Mouse (Mus musculus): ENCODE results near the gene Nolc1. TPM values are rescaled to one million over a fixed set of nuclear protein-coding genes. Genes with fewer than 3 reads are reported as not detected.

Nolc1 gene
- total RNA-seq, 4 experiments from 2014 or later = 17.4 to 21.4 (median 20.1) TPM

GRCm38 (mm10) chr19:46041933-46042475 is 33.7 kb upstream of the Nolc1 start:
- peak; percentile 33 to 50 for DNase-seq (ENCODE audit: low spot score in 2 of 2)

GRCm38 (mm10) chr19:46042476-46043011 is 33.1 kb upstream of the Nolc1 start:
- no peak for DNase-seq (ENCODE audit: low spot score in 2 of 2)

DNA sequence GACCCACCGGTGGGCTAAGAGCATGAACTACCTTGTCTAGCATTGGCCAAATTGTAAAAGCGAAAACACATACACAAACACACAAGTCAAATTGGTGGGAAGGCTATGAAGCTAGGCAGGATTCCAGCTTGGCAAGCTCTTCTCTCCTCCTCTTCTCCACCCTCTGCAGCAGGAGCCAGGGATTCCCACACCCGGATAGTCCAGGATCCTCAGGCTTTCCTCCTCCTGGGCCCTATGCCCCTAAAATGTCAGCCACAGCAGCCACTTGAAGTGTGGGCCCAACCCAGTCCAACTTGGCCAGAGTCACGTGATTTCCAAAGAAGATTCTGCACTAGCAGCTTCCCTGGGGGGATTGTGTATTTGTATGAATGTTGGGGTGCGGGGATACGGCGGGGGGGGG is 32.3 kb upstream of the Nolc1 start:
- DNase-seq (ENCODE audit: low spot score in 2 of 2) = no peak

DNA sequence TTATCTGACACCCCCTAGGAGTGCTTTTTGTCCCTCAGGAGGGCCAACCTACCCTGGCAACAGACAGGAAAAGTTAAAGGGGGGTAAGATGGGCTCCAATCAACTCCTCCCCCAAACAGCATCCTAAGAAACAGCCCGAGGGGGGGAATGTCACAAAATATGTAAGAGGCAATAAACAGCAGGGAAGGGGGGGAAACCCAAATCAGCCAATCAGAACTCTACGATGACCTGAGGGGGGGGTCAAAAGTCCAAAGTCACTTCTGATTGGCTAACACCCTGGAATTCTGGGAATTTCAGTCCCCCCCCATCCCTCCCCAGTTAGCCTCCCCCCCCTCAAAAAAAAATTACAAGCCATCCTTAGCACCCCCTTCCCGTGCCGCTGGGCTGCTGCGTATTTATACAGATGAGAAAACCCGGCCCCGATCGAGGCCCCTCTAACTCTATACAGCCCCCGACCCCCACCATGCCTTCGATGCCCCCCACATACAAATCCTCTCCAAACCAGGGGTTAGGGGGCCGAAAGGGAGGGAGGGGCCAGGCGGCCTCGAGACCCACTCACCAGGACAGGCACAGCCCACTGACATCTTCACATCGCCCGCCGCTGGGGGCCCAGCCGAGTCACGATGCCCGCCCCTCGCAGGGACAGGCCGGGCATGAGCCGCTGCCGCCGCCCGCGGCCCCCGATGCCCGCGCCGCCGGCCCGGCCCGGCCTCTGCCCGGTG is 31.2 kb upstream of the Nolc1 start, which contains the start of gene Pprc1:
Pprc1 (plus strand) TSS at position 616 of the 722 bp plus-strand sequence.
- peak; percentile 19 to 34 for DNase-seq (ENCODE audit: low spot score in 2 of 2)

- DNase-seq (ENCODE audit: low spot score in 2 of 2) = peak; percentile 73 to 79
Observed at GRCm38 (mm10) chr19:46044993-46045695, 30.5 kb upstream of the Nolc1 start, which contains the start of gene Ldb1. Ldb1 (minus strand) TSS chr19:46045214.

DNA sequence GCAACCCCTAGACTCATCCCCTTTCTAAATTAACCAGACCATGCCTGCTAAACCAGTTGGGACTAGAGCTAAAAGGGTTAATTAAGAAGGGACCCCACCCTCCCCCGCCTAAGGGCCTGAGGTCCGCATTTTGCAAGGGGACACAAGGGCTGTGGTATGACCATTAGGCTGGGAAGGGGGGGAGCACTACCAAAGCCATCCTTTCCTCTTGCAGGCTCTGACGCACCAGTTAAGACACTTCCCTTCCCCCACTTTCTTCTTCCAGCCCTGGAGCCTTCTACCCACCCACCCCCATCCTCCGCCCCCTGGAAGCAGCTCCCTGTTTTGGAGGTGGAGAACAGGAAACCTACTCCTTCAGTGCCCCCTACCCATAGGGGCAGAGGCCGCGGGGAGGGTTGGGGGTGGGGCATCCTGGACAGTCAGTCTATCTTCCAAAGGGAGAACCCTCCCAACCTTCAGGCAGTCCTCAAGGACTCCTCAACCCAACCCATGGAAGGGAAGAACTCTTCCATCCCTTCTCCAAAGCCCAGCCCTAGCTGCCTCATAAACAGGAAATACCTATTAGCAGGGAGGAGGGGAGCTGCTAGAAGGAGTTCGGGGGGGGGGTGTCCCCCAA is 29.9 kb upstream of the Nolc1 start:
- peak in 1 of 2 experiments; percentile 42 for DNase-seq (ENCODE audit: low spot score in 2 of 2)

DNA sequence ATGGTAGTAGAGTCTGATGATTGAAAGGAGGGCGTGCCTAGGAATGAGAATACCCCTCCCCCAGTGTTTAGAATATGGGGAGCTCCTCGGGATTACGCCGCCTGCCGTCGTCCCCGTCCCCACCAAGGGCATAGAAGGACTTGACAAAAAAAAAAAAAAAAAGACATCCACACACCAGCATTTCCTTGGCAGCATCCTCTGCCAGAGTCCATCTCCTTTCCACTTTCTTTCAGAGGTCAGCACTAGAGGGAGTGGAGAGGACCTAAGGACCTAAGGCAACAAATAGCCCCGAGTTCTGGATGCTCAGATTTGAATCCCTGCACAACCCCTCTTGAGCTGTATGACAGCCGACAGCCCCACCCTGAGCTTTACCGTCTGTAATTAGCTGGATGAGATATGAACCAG is 29.0 kb upstream of the Nolc1 start:
- DNase-seq (ENCODE audit: low spot score in 2 of 2) = no peak

- no peak for DNase-seq (ENCODE audit: low spot score in 2 of 2)
Observed at GRCm38 (mm10) chr19:46047426-46047825, 28.2 kb upstream of the Nolc1 start.

- DNase-seq (ENCODE audit: low spot score in 2 of 2) = no peak
Observed at GRCm38 (mm10) chr19:46049129-46049528, 26.5 kb upstream of the Nolc1 start.

GRCm38 (mm10) chr19:46050462-46050861 is 25.2 kb upstream of the Nolc1 start:
- DNase-seq (ENCODE audit: low spot score in 2 of 2) = no peak

DNA sequence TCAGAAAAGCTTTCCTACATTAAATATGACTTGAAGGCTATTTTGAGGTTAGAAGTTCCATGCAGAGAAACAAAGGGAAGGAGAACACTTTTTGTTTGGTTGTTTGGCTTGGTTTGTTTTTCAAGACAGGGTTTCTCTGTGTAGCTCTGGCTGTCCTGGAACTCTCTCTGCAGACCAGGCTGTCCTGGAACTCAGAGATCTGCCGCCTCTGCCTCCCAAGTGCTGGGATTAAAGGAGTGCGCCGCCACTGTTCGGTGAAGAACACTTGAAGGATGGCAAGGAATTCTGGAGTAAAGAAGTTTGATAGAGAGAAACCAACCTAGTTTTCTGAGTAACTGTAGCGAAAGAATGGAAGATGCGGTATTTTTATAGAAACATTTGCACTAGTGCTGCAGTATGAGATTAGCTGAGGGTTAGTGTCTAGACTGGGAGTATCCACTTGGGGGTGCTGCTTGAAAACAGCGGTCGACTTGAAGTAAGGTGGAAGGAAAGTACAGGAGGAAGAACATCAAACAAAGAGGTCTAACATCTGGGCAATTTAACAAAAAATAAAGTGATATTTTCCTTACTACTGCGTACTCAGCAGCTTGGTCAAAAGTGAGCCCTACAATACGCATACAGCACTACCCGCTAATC is 19.8 kb upstream of the Nolc1 start:
- DNase-seq (ENCODE audit: low spot score in 2 of 2) = peak in 1 of 2 experiments; percentile 29

DNA sequence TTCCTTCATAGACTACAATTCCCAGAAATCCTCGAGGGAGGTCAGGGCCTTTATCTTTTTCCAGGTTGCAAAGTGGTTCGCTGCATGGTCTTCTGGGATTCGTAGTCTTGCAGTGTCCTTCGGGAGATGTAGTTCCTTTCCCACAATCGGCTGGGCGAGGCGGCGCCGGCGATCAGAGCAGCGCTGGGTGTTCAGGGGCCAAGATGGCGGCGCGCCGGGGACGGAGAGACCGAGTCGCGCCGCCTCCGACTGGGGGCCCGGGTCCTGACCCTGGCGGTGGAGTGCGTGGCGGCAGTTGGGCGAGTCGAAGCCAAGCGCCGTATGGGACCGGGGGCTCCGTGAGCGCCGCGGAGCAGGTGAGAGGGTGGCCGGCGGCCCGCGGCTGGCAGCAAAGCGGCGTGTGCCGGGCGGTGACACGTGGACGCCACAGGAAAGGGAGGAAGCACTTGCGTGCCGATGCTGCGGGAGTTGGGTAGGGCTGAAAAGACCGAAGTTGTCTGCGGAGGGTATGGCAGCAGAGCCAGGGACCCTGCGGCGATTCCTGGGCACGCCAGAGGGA is 19.2 kb upstream of the Nolc1 start:
- DNase-seq (ENCODE audit: low spot score in 2 of 2) = peak; percentile 90 to 92

DNA sequence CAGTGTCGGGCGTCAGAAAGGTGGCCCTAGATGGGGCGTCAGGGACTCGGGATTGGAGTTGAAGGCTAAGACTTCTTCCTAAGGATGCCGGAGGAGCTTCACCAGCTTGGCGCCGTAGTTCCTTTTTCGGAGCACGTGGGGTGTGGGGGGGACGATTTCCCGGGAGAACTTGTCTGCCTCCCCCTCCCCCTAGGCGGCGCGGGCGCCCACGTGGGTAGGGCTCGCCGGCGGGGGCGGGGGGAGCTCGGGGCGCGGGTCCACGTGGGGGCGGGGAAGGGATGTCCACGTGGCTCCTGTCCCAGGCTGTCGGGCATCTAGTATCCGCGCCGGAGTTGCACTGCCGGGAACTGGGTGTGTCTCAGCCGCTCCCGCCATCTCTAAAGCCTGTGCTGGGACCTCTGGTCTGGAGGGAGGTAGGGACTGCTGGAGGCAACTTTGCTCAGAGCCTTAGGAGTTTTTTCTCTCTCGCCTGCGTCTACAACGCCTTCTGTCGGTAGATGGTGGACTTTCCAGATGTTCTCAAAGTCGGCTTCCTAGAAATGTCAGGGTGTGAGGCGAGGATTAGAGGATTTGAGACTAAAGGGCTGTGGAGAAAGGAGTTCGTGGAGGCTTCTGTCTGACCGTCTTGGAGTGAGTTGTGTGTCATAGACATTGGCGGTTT is 18.6 kb upstream of the Nolc1 start:
- DNase-seq (ENCODE audit: low spot score in 2 of 2) = peak; percentile 78 to 80

DNA sequence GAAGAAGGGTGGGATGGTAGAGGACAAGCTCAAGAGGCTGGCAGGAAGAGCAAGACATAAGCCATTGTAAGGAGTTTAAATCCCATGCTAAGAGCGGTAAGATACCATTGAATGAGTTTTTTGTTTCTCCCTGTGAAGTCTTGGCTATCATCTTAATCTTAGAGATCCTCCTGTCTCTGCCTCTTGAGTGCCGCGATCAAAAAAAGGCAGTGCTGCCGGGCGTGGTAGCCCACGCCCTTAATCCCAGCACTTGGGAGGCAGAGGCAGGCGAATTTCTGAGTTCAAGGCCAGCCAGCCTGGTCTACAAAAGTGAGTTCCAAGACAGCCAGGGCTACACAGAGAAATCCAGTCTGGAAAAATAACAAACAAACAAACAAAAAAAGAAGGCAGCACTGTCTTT is 17.2 kb upstream of the Nolc1 start:
- no peak for DNase-seq (ENCODE audit: low spot score in 2 of 2)

- DNase-seq (ENCODE audit: low spot score in 2 of 2) = no peak
Observed at GRCm38 (mm10) chr19:46060845-46061244, 14.8 kb upstream of the Nolc1 start.

GRCm38 (mm10) chr19:46068054-46068453 is 7.6 kb upstream of the Nolc1 start:
- DNase-seq (ENCODE audit: low spot score in 2 of 2) = no peak

GRCm38 (mm10) chr19:46073285-46073684 is 2.4 kb upstream of the Nolc1 start:
- DNase-seq (ENCODE audit: low spot score in 2 of 2) = no peak

GRCm38 (mm10) chr19:46074266-46074665 is 1.4 kb upstream of the Nolc1 start:
- DNase-seq (ENCODE audit: low spot score in 2 of 2) = no peak

DNA sequence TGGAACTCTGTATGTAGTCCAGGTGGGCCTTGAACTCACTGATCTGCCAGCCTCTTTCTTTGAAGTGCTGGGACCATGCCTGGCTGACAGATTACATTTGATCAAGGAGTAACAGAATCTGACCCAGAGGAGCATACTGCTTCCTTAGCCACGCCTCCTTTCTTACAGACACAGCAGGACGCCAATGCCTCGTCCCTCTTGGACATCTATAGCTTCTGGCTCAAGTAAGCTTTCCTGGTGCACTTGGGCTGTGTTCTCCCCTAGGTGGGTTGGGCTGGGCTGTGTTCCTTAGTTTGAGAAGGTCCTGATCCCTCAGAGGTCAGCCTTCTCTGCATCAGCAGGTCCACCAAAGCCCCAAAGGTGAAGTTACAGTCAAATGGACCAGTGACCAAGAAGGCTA is 2.9 kb downstream of the Nolc1 start:
- no peak for DNase-seq (ENCODE audit: low spot score in 2 of 2)

- no peak for DNase-seq (ENCODE audit: low spot score in 2 of 2)
Observed at GRCm38 (mm10) chr19:46085185-46085584, 9.5 kb downstream of the Nolc1 start.

All from gastrocnemius, adult 8-10 months (tissue).